Mouse (Mus musculus): ENCODE data around the gene Agap2. TPM values are rescaled to one million over a fixed set of nuclear protein-coding genes. Genes with fewer than 3 reads are reported as not detected.
"Not testable (repeated sequence)": the region's sequence is repeated elsewhere in the genome, so short reads cannot be mapped to it uniquely, and the experiment has no call there.

The Agap2 gene
- total RNA-seq, 2 experiments from 2014 or later, result 12.2 to 12.3 TPM

GRCm38 (mm10) chr10:127059174-127059967 is 15.7 kb upstream of the Agap2 start:
- no peak for DNase-seq
- intact Hi-C loops (cut with DNase I), result no loop called here

- DNase-seq, result peak; percentile 54 to 55
Observed at GRCm38 (mm10) chr10:127059968-127060916, 14.8 kb upstream of the Agap2 start, which contains the start of gene March9. TSS of gene March9 (minus strand) at chr10:127060184.

GRCm38 (mm10) chr10:127061085-127061484 is 14.0 kb upstream of the Agap2 start:
- intact Hi-C loops (cut with DNase I), result no loop called here
- no peak for DNase-seq

More at GRCm38 (mm10) chr10:127059968-127060916, 14.8 kb upstream of the Agap2 start, which contains the start of gene March9:
- intact Hi-C loops (cut with DNase I), result no loop called here

GRCm38 (mm10) chr10:127061513-127061912 is 13.6 kb upstream of the Agap2 start:
- no peak for DNase-seq
- intact Hi-C loops (cut with DNase I), result no loop called here

GRCm38 (mm10) chr10:127062101-127062500 is 13.0 kb upstream of the Agap2 start:
- intact Hi-C loops (cut with DNase I); DNase-seq: not testable (repeated sequence)

GRCm38 (mm10) chr10:127062503-127062902 is 12.6 kb upstream of the Agap2 start:
- intact Hi-C loops (cut with DNase I), result no loop called here
- no peak for DNase-seq

- DNase-seq, result peak; percentile 98
- intact Hi-C loops (cut with DNase I), result no loop called here
Observed at GRCm38 (mm10) chr10:127063239-127063872, 11.7 kb upstream of the Agap2 start, which contains the start of gene Cdk4. TSS of gene Cdk4 (plus strand) at chr10:127063534.

GRCm38 (mm10) chr10:127063913-127064870 is 10.9 kb upstream of the Agap2 start:
- intact Hi-C loops (cut with DNase I), result no loop called here
- no peak for DNase-seq

GRCm38 (mm10) chr10:127065981-127066380 is 9.1 kb upstream of the Agap2 start:
- intact Hi-C loops (cut with DNase I), result no loop called here

GRCm38 (mm10) chr10:127066519-127067018 is 8.5 kb upstream of the Agap2 start:
- no peak for DNase-seq
- intact Hi-C loops (cut with DNase I), result no loop called here

More at GRCm38 (mm10) chr10:127065981-127066380, 9.1 kb upstream of the Agap2 start:
- no peak for DNase-seq

GRCm38 (mm10) chr10:127068360-127069038 is 6.6 kb upstream of the Agap2 start:
- no peak for DNase-seq
- intact Hi-C loops (cut with DNase I), result no loop called here

- no peak for DNase-seq
- intact Hi-C loops (cut with DNase I), result no loop called here
Observed at GRCm38 (mm10) chr10:127069281-127070189, 5.5 kb upstream of the Agap2 start.

- intact Hi-C loops (cut with DNase I), result no loop called here
- DNase-seq, result peak; percentile 82 to 87
Observed at GRCm38 (mm10) chr10:127070190-127071121, 4.6 kb upstream of the Agap2 start, which contains the start of gene Tspan31. TSS of gene Tspan31 (minus strand) at chr10:127070264.

- DNase-seq, result no peak
- intact Hi-C loops (cut with DNase I), result no loop called here
Observed at GRCm38 (mm10) chr10:127071203-127071602, 3.9 kb upstream of the Agap2 start.

GRCm38 (mm10) chr10:127072270-127072669 is 2.8 kb upstream of the Agap2 start:
- DNase-seq; intact Hi-C loops (cut with DNase I): not testable (repeated sequence)

- intact Hi-C loops (cut with DNase I); DNase-seq: not testable (repeated sequence)
Observed at GRCm38 (mm10) chr10:127072969-127073368, 2.1 kb upstream of the Agap2 start.

Measured in heart, postnatal 14 days (tissue).